Mouse (Mus musculus) C2C12 (cell line): ENCODE data around the gene Arhgef3.

ENCODE experiments used
- CEBPB ChIP-seq: IDR thresholded peaks from one replicate; pipeline ENCODE4 v1.6.1; 2011; ENCODE audit warnings: low read depth, mild to moderate bottlenecking, control low read depth, moderate library complexity
- CTCF ChIP-seq: IDR thresholded peaks from one replicate; pipeline ENCODE4 v1.5.1; 2011; ENCODE audit not compliant: control insufficient read depth, insufficient read depth, insufficient read length

- no peak for TF ChIP-seq CEBPB
- no peak for TF ChIP-seq CTCF
These were observed 264.7 kb downstream of the Arhgef3 start for GRCm38 (mm10) chr14:27379404-27379803.
